Mouse (Mus musculus) heart, postnatal 36 days (tissue): ENCODE results near the gene Edil3. TPM values are rescaled to one million over a fixed set of nuclear protein-coding genes. Genes with fewer than 3 reads are reported as not detected.

Experiments
- DNase-seq, 2 experiments: peaks; one replicate each; pipeline ENCODE4 v3.0.0; 2021 to 2022
- intact Hi-C: fragments of 180-260 bp; cut with DNase I; formaldehyde crosslinking; loops from one replicate; pipeline ENCODE4 v1.15.1; 2025
- total RNA-seq, 2 experiments: library from RNA; stranded (reverse); gene quantifications; 2 replicates each; pipeline ENCODE4 v1.2.3; 2021

Edil3 gene
- total RNA-seq, 2 experiments from 2014 or later = 0.14 to 0.25 TPM

GRCm38 (mm10) chr13:89199275-89199674, 378.0 kb downstream of the Edil3 start:
- intact Hi-C loops = no loop called here

GRCm38 (mm10) chr13:89238104-89238503, 416.8 kb downstream of the Edil3 start:
- no peak for DNase-seq
- intact Hi-C loops = no loop called here

More at GRCm38 (mm10) chr13:89199275-89199674, 378.0 kb downstream of the Edil3 start:
- DNase-seq = no peak

- no peak for DNase-seq
- intact Hi-C loops = no loop called here
Measured at GRCm38 (mm10) chr13:89253990-89254642, 432.8 kb downstream of the Edil3 start.

GRCm38 (mm10) chr13:89256906-89257305, 435.6 kb downstream of the Edil3 start:
- intact Hi-C loops = no loop called here
- no peak for DNase-seq

GRCm38 (mm10) chr13:89286696-89287305, 465.5 kb downstream of the Edil3 start:
- intact Hi-C loops = no loop called here
- no peak for DNase-seq

GRCm38 (mm10) chr13:89288201-89288600, 466.9 kb downstream of the Edil3 start:
- no peak for DNase-seq
- intact Hi-C loops = no loop called here

- intact Hi-C loops = no loop called here
- DNase-seq = no peak
Measured at GRCm38 (mm10) chr13:89321155-89321554, 499.9 kb downstream of the Edil3 start.

- intact Hi-C loops = no loop called here
- DNase-seq = no peak
Measured at GRCm38 (mm10) chr13:89324282-89324681, 503.0 kb downstream of the Edil3 start.

- DNase-seq = no peak
Measured at GRCm38 (mm10) chr13:89334494-89334893, 513.2 kb downstream of the Edil3 start.

GRCm38 (mm10) chr13:89335908-89336579, 514.8 kb downstream of the Edil3 start:
- intact Hi-C loops = no loop called here
- no peak for DNase-seq

More at GRCm38 (mm10) chr13:89334494-89334893, 513.2 kb downstream of the Edil3 start:
- intact Hi-C loops = no loop called here

GRCm38 (mm10) chr13:89339055-89339454, 517.8 kb downstream of the Edil3 start:
- no peak for DNase-seq
- intact Hi-C loops = no loop called here

GRCm38 (mm10) chr13:89339776-89340175, 518.5 kb downstream of the Edil3 start:
- DNase-seq = no peak
- intact Hi-C loops = no loop called here

GRCm38 (mm10) chr13:89355234-89355633, 534.0 kb downstream of the Edil3 start:
- DNase-seq = no peak
- intact Hi-C loops = no loop called here

GRCm38 (mm10) chr13:89358407-89358806, 537.1 kb downstream of the Edil3 start:
- DNase-seq = no peak
- intact Hi-C loops = no loop called here

GRCm38 (mm10) chr13:89362274-89362673, 541.0 kb downstream of the Edil3 start:
- intact Hi-C loops = no loop called here
- DNase-seq = no peak

GRCm38 (mm10) chr13:89371253-89371652, 550.0 kb downstream of the Edil3 start:
- intact Hi-C loops = no loop called here
- no peak for DNase-seq

- DNase-seq = no peak
- intact Hi-C loops = no loop called here
Measured at GRCm38 (mm10) chr13:89371656-89372240, 550.5 kb downstream of the Edil3 start.
